Mouse (Mus musculus): Measurements from ENCODE around the gene Ints1.

Ints1 gene

DNA sequence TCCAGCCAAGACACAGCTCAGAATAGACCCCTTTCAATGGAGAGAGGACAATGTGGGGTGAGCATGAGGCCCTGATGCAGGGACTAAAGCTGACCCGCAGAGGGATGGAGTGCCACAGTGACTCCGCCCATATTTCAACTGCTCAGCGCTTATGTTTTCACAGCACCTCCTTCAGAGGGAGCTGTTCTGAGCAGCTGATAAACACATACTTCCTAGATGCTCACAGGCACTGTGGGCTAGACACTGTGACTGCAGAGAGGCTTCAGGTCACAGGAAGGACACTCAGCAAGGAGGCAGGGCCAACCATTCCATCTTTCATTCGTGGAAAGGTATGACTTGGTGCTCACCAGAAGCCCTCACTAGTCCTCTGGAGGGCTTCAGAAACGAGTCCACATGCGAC is 52.8 kb downstream of the Ints1 start:
- CTCF ChIA-PET, result no interaction called here

GRCm38 (mm10) chr5:139718949-139719348 is 56.5 kb downstream of the Ints1 start:
- CTCF ChIA-PET, result no interaction called here

DNA sequence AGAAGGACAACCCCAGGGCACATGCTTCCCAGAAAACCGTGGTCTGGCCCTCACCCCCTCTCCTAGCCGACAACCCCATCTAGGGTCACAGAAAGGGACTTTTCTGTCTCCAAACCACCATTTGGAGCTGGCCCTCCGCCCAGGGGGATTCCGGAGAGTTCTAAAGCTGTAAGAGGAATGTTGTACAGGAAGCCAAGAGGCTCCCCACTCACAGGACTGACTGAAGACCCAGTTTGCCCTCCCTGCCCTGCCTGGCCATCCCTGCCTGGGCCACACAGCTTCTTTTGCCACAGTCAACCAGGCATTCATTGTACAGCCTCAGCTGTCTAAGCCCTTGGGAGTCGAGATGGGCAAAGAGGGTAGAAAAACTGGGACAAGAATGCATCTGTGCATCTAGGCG is 56.9 kb downstream of the Ints1 start:
- CTCF ChIA-PET, result interaction anchor here (1.4 kb wide), 1 partner anchor 32 kb away, joined by 5 read pairs; no protein-coding TSS in a partner anchor

DNA sequence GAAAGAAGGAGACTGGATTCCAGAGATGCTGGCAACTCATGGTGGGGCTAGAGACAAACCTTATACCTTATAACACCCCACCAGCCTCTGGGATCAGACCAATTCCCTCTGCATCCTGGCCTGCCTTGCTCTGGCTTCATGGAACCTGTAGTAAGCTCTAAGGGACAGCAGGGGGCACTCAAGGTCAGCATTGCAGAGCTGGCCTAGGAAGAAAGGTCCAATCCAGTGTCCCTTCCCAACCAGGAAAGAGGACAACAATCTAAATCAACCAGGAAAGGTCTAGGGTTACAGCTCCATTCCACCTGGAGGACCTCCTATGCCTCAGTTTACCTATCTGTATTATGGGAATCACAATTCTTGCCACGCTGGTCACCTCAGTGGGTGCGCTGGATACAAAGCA is 57.8 kb downstream of the Ints1 start:
- CTCF ChIA-PET, result interaction anchor here (1.4 kb wide), 1 partner anchor 33 kb away, joined by 5 read pairs; no protein-coding TSS in a partner anchor

GRCm38 (mm10) chr5:139706496-139706895 is 69.0 kb downstream of the Ints1 start:
- CTCF ChIA-PET, result no interaction called here

DNA sequence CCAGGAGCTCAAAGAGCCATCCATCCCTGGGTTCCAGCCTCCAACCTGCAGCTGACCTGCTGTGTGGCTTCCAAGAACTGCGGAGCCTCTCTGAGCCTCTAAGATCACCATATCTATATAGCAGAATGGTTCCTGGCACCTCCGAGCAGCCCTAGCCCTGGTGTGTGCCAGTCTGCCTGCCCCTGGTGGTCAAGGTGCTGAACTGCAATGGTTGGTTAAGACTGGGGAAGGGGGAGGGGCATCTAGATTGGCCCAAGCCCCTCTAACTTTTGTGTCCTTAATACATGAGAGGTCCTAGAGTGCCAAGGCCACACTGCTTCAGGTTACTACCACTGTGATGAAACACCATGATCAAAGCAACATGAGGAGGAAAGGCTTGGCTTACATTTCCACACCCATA is 72.6 kb downstream of the Ints1 start:
- CTCF ChIA-PET, result no interaction called here

GRCm38 (mm10) chr5:139702236-139702635 is 73.2 kb downstream of the Ints1 start:
- CTCF ChIA-PET, result no interaction called here

All from spleen, embryonic (tissue).